Mouse (Mus musculus): ENCODE results near the gene Ccdc80. TPM values are rescaled to one million over a fixed set of nuclear protein-coding genes. Genes with fewer than 3 reads are reported as not detected.

The Ccdc80 gene
- 17.7 and 18.2 TPM in 2 replicates for polyA plus RNA-seq (2012; rRNA removed)

GRCm38 (mm10) chr16:45093137-45093731, at the start of gene Ccdc80:
Gene Ccdc80, plus strand, starts transcription at chr16:45093402.

GRCm38 (mm10) chr16:45158522-45159388, 65.6 kb downstream of the Ccdc80 start, which contains the start of the genes Slc35a5 and Atg3:
Gene Slc35a5, minus strand, starts transcription at chr16:45158706.
Gene Atg3, plus strand, starts transcription at chr16:45158785.

Other genes starting within 250 kb of the Ccdc80 start
- 1.1 and 1.9 TPM in 2 replicates for gene Cd200r2, start 226.3 kb upstream of the Ccdc80 start, polyA plus RNA-seq (2012; rRNA removed)
- not detected in 2 replicates for gene Cd200r3, start 149.7 kb upstream of the Ccdc80 start, polyA plus RNA-seq (2012; rRNA removed)
- 5.1 and 5.4 TPM in 2 replicates for gene Slc35a5, start 65.3 kb downstream of the Ccdc80 start, polyA plus RNA-seq (2012; rRNA removed)
- gene Atg3, start 65.4 kb downstream of the Ccdc80 start, polyA plus RNA-seq (2012; rRNA removed), result 17.1 and 22.0 TPM in 2 replicates
- 0.30 and 0.42 TPM in 2 replicates for gene Btla, start 130.9 kb downstream of the Ccdc80 start, polyA plus RNA-seq (2012; rRNA removed)

Data from colon, adult 2 months (tissue).